Mouse (Mus musculus): Measurements from ENCODE around the gene Speer4f2. TPM values are rescaled to one million over a fixed set of nuclear protein-coding genes. Genes with fewer than 3 reads are reported as not detected.

Gene Speer4f2
- polyA plus RNA-seq, 1 experiment from 2014 or later = not detected

DNA sequence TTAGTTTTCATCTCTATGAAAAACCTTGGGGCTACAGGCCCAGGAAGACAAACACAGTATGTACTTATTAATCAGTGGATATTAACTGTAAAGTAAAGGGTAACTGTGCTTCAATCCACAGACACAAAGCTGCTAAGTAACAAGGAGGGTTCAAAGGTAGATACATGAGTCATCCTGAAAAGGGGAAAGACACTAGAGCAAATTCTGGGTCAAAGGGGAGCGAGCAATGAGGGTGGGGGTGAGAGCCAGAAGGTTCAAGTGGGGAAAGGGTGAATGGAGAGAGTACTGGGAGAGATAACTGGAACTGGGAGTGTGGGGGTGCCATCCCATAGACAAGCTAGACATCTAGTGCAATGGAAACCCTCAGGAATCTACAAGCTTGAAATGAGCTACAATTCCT lies 54.0 kb downstream of the Speer4f2 start:
- Histone ChIP-seq H3K36me3 (ENCODE audit: control insufficient read depth, insufficient read depth, low read length) (no peaks in the 10 kb centered on the region), H3K4me1 (replicated peaks; ENCODE audit: control insufficient read depth, insufficient read depth, low read length) (no peaks in the 10 kb centered on the region), H3K4me3 (ENCODE audit: low read depth, low read length) (no peak overlapping the region), H3K27ac (ENCODE audit: low read depth) (no peak overlapping the region), H3K4me2 (ENCODE audit: low read length) (no peak overlapping the region), H3K9me3 (ENCODE audit: control insufficient read depth, low read length) (no peaks in the 10 kb centered on the region), H3K27me3 (replicated peaks; ENCODE audit: control insufficient read depth, insufficient read depth, low read length) (no peaks in the 10 kb centered on the region), H3K9ac (ENCODE audit: low read length) (no peak overlapping the region)
- no peak for ATAC-seq (replicated peaks; ENCODE audit: low FRiP score, low TSS enrichment, low read depth)
- DNase-seq (ENCODE audit: low spot score) = no peak
- WGBS = 76% methylated on average over 1 of the region's 1 CpGs

Other genes with a start within 250 kb of the Speer4f2 start
- gene Speer4f1, start 102.9 kb downstream of the Speer4f2 start, polyA plus RNA-seq (2014; fragmentation: Nextera tagmentation; extraction: Ambion mirVana) = not detected in 2 replicates
- gene Sema3c, start 201.1 kb downstream of the Speer4f2 start, polyA plus RNA-seq (2014; fragmentation: Nextera tagmentation; extraction: Ambion mirVana) = 58.7 and 65.3 TPM in 2 replicates